Mouse (Mus musculus): ENCODE measurements at regions not wholly inside any gene's neighbourhood (a gene's known extent, or its start where the extent isn't known, plus 50 kb on each side); places are given as distances from the start of the nearest gene placed in this dataset.

DNA sequence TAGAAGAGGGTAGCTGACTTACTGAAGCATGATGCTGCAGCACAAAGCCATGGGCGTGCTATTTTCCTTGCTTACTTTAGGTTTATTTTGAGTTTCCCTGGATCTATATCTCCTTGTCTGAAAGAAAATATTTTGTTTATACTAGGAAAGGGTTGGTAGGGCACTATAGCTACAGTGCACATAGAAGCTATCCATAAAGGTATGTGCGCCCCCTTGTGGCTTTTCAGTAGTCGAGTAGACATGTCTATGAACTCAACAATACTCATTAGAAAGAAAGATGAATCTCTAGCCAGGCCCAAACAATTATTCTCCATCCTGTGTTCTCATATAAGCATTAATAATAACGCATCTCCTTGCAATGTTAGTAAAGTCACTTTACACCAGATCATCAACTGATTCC lies 114.3 kb downstream of the Rab38 start:
- DNase-seq (ENCODE audit: low spot score in 2 of 2) = peak; percentile 83 to 90

GRCm38 (mm10) chr7:88544976-88545654 lies 115.0 kb downstream of the Rab38 start:
- no peak for DNase-seq (ENCODE audit: low spot score in 2 of 2)

- DNase-seq (ENCODE audit: low spot score in 2 of 2) = no peak
Observed at GRCm38 (mm10) chr7:88575073-88575472, 145.0 kb downstream of the Rab38 start.

DNA sequence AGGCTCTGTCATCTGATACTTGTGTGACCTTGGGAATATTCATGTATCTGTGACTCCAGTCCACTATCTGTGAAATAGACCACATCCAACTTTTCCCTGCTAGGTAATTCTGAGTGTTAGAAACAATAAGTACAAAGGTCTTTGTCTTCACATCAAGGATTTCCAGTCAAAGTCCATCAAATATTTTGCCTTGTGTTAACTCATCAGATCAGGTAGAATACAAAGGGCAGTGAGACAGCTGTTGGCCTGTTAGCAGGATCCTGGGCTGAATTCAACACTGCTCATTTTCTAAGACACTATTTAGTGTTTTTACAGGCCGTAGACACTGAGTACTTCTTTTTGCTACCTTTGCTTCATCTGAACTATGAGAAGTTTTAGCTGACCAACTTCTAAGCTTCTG lies 170.7 kb downstream of the Rab38 start:
- no peak for DNase-seq (ENCODE audit: low spot score in 2 of 2)
